Mouse (Mus musculus) testis, postnatal 10 days (tissue): Measurements from ENCODE around the gene Iqgap2.

Experiments used
- DNase-seq: peaks from one replicate; pipeline ENCODE4 v3.0.0; 2021; ENCODE audit warnings: low spot score

The Iqgap2 gene

DNA sequence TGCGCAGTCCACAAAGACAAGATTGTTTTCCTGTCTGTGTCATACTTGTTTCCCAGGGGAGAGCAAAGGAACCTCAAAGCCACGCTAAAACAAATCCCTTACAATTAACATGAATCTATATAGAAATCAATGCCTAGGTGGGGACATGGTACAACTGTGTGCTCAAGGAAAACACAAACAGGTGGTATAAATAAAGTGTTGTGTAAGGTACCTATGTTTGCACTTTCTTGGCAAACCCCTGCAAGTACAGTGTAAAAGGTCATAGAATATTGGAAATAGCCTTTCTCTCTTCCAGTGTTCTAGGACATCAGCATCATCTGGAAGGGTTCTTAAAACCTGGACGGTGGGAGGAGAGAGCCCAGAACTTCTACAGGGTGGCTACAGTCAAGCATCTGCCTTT lies 7.3 kb downstream of the Iqgap2 start:
- DNase-seq: no peak

DNA sequence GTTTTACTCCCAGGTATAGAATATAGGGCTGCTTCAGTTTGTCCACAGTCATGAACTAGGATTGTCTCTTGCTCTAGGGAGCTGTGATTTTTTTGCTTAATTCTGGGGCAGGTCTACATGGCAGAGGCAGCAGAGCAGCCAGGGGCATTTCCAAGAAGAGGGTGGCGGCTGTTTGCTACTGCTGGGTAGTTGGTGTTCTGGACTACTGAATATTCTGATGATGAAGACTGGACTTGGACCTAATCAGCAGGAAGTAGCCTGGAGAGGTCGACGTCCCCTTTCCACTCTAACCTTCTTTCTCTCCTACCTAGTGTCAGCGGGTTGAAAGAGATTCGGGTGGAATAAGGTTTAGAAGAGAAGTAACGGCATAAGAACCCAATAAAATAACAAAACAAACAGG lies 9.7 kb downstream of the Iqgap2 start:
- no peak for DNase-seq

DNA sequence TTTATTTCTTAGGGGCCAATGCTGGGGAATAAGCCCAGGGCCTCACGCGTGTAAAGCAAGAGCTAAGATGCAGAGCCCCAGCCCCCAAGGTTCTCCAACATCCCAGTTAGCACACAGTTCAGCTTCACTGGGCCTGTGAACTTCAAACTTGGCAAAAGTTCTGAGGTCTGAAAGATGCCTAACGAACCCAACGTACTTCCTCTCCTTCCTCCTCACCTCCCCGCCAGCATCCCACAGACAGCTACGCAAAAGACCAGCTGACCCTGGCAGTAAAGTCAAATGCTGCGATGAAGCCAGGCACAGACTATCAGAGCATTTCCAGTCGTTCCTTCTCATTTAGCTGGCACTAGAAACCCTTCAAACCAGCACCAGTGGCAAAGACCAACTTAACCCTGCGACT lies 10.3 kb downstream of the Iqgap2 start:
- DNase-seq: no peak

DNA sequence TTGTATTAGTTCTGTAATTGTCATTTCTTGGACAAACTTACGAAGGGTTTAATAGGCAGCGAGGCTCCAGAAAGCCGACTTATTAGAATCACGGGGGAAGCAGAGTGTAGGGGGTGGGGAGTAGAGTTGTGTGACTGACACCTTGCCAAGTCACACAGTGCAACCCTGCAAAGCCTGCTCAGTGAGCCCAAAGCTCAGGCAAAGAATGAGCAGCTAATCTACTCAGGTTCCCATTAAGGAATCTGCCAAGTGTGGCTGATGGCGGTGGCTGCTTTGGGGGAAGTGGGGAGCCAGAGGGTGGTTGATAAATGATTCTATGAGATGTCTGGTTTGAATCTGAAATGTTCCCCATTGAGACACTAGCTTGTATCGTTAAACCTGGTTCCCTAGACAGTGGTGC lies 11.1 kb downstream of the Iqgap2 start:
- DNase-seq: no peak

DNA sequence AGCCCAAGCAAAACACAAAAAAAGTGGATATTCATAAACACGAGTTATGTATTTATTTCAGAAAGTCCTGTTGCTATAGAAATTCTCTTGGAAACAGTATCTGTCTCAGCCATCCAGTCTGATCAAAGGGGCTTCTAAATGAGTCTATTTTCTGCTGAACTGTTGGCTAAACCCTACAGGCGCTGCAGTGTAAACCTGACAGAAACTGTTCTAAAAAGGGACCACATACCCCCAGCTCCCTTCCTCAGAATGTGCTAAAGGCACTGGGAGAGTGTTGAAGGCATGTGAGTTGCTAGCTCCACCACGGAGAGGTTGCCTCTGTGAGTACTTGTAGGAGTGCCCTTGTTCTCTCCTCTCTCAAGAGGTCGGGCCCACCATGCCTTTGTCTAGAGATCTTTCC lies 19.7 kb downstream of the Iqgap2 start:
- DNase-seq: no peak

DNA sequence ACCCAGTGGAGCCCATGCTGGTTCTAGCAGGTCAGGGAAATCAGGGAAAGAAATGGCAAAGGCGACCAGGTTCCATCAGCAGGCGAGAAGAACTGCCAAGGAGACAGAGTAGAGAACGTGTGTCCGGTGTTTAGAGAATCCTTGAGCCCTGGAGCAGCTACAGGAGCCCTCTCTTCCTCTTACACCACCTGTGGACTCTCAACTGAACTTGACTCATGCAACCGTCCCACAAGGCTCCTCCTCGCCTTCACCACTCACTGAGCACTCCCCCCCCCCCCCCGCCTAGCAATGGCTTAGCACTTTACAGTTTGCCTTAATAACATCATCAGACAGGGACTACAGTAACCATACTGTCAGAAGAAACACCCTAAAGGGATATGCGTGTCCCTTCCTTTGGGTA lies 21.1 kb downstream of the Iqgap2 start:
- no peak for DNase-seq

DNA sequence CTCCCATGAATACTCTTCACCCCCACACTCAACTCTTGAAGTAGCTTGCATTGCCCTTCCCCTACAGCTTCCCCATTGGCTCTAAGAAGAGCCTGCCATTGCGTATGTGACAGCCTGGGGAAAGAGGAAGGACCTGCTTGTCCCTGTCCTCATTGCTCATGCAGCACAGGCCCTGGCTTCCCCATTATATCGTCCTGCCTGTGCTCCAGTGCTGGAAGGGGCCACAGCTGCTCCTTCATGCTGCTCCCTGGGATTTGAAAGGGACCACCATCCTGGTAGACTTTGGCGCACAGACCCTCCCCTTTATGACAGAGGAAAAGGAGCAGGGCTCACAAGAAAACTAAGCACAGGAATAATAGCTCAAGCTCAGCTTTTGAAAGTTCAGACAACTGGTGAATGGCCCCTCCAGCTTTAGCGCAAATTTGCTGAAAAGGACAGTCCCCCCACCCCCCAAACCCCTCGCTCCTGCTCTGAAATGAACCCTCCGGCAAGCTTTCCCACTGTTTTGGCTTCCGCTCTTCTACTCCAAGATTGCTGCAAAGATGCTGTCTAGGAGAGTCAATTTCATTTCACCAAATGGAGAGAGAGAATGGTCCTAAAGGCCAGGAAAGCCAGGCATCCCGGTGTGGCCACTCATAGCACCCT lies 22.7 kb downstream of the Iqgap2 start:
- DNase-seq: no peak

DNA sequence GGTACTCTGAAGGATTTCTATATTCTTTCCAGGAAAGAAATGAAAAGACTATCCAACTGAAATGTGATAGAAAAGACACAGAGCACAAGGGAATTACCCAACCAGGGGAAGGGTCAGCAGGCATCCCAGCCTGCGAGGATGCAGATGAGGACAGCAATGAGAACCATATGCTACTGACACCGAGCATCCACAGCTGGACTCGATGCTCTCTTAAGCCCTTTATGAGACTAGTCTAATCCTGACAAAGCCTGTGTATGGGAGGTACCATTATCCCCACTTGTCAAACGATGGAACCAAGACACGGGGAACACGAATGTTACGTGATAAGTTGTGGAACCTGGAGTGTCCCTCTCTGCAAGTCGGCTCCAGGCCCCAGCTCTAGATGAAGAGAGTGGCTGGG lies 29.5 kb downstream of the Iqgap2 start:
- DNase-seq: no peak

DNA sequence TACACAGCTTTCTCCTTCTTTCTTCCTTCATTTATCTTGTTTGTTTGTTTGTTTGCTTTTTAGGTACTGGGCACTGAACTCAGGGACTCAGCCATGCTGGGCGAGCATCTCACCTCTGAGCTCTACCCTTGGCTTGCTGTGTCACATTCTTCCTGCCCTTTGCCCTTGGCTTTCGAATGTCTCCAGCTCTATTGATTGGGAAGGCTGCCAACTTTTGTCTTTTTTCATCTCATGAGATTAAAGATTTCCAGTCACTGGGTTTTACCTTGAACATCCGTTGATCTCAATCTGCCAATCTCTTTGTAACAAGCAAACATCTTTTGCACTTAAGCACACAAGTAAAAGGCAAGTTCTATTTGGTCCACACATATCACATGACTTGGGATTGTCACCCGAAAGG lies 32.5 kb downstream of the Iqgap2 start:
- DNase-seq: no peak

DNA sequence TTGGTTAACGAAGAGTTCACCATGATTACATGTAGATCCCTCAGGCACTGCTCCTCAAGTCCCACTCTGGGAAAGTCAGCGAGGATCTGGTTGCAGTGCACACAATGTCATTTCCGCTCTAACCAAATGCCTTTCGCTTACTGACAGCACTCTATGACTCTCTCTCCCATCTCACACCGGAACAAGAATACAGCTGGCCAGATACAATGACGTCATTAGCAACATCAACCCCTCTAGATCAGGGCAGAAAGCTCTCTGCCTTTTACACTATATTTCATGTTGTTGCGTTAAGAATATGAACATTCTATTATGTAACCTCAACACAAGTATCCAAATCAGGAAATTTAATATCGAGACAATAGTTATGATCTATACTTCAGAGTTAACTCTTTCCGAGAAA lies 32.9 kb downstream of the Iqgap2 start:
- DNase-seq: no peak

DNA sequence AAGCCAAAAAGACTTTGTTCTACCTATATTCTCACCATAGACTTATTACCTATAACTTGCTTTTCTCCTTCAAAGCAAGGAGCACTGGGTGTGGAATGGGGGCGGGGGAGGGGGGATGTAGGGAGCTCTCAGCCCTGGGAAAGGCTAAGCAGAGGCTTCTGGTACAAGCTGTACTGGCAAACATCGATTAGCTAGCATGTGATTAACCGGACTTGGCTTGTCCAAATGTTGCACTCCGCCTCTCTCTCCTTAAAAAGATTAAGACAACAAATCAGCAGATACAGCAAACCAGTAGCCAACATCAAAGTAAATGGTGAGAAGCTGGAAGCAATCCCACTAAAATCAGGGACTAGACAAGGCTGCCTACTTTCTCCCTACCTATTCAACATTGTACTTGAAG lies 36.2 kb downstream of the Iqgap2 start:
- DNase-seq: no peak

DNA sequence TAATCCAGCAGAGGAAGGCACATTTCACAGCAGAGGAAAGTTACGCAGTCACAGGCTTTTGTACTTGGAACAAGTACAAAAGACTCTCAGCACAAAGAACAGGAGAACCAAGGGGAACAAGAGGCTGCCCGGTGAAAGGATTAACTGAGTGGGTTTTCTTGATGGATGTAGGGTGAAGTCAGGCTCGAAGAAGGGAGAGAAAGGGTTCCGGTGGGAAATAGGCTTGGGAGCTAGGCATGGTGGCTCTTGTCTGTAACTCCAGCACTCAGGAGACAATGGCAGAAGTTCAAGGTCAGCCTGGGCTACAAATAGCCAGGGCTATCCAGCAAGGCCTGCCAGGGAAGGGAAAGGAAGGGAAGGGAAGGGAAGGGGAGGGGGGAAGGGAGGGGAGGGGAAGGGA lies 40.1 kb downstream of the Iqgap2 start:
- no peak for DNase-seq

DNA sequence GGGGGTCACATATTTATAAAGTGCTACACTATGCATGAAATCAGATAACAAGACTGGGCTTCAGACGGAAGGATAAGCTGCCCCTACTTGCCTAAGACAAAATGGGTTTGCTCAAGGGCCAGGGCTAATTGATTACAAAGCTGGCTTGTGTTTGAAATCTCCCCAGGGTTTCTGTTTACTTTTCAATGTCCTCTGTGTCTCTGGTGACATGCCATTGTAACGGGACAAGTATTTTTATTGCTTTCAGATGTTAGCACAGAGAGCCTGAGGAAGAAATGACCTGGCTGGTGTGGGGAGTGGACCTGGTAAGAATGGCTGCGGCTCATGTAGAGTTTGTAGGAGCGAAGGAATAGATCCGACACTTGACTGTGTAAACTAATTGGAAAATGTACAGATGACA lies 41.3 kb downstream of the Iqgap2 start:
- DNase-seq: no peak

DNA sequence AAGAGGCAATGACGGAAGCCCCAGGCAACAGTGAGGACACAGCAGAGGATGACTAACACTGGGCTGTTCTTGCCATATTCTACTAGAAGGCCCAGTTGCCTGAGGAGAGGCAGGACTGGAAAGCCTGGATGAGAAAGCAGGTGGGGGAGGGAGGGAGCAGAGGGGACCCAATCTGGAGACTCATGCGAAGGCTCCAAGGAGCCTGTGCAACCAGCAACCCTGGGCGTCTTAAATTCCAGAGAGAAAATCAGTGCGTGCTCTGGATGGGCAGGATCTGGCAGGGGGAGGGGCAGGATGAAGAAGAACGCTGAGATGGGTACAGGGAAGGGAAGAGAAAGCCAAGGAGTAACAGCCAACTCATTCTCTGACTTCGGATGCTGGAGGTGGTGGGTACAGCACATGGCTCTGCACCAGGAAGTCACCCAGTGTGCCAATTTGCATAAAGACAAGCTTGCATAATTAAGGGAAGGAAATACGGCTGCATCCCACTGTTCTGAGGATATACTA lies 42.2 kb downstream of the Iqgap2 start:
- DNase-seq: no peak

DNA sequence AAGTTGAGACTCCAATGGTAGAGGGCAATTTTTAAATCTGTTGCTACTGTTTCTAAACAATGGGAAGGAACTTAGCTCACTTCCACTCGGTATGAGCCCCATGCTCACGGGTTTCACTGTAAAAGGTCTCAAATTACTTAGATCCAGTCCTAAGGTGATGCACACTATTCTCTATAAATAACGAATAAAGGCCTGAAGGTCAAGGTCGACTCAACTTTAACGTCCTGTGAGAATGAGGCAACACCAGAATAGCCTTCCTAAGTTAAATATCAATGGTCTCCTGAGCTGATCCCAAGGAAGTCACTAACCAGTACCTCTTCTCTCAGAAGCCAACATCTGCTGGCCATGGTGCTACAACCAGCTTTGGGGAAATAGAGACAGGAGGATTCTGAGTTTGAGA lies 45.4 kb downstream of the Iqgap2 start:
- no peak for DNase-seq

DNA sequence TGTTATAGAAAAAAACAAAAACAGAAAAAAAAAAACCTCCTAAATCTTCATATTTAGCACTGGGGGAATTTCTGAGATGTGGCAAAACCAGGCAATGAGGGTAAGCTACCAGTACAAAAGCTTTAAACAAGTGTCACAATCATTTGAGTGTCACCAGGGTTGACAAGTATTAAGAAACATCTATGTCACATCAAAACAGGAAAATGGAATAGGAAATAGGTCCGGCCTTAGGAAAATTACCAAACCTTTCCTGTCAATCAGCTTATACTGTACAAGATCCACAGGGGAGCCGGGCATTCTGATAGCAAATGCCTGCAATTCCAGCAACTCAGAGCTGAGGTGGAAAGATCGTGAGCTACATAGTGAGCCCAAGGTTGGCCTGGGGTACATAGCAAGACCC lies 46.8 kb downstream of the Iqgap2 start:
- no peak for DNase-seq

DNA sequence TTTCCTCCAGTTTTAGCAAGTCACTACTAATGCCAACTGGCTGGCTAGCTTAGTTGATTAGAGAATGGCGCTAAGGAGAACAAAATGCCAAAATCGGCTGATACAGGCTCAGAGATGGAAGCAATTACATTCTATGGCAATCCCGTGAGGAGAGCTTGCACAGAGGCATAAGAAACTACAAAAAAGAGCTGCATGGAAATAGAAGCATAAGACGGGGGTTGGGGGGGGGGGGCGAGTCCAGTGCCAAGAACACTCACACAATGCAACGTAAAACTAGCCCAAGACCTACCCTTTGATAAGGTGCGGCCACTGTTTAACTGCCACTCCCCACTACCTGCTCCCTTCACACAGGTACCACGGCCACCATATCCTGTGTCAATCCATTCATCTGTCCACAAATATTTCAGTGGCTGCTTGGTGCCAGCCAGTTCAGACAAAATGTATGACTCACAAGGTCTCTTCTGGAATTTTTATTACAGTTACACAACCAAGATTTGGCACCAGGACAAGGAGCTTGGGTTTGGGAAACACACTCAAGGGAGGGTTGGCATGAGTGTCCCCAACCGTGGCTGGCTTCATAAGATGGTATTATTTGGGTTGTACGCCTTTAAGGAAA lies 48.2 kb downstream of the Iqgap2 start:
- no peak for DNase-seq

DNA sequence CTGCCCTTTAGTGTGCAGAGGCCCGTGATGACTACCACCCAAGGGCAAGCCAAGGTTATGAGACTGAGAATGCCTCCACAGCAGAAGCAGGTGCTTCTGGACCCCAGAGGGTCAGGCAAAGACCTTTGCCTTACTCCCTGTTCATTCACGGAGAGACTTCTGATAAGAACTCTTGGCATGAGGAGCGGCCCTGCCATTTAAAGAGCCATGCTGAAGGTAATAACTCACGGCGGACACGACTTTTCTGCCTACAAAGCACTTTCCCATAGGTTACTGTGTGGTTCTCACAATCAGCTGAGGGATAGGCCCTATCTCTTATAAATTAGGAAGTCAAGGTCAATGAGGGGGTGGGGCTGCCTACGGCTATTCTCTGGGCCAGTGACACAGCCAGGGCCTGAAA lies 48.9 kb downstream of the Iqgap2 start:
- no peak for DNase-seq

DNA sequence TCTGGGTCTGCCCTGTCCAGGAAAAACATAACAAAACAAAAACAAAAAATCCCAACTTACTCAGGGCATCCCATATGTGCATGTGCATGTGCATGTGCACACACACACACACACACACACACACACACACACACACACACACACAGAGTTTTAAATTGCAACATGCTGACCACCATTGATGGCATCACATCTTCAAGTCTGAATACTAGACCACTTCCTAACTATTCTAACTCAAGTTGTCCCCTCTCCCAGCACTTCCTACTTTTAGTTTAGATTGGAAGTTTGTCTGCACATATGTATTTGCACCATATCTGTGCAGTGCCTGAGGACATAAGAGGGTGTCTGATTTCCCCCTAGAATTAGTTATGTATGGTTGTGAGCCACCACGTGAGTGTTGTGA lies 49.8 kb downstream of the Iqgap2 start:
- DNase-seq: no peak

DNA sequence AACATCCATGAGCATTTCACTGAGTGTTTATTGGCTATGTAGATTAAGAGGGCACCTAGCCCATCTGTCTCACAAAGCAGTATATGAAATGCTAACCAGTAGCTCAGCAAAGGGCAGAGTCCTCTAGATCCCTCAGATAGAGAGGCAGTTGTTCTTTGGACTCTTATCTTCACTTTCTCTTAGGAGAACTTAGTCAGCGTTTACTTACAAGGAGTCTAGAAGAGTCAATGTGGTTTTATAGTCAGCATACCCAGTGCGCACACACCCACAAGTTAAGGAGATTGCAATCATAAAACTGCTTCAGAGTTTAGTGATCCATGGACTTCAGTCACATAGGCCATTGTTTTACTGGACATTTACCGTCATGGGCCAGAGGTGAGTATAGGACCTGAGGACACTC lies 54.8 kb downstream of the Iqgap2 start:
- DNase-seq: no peak

DNA sequence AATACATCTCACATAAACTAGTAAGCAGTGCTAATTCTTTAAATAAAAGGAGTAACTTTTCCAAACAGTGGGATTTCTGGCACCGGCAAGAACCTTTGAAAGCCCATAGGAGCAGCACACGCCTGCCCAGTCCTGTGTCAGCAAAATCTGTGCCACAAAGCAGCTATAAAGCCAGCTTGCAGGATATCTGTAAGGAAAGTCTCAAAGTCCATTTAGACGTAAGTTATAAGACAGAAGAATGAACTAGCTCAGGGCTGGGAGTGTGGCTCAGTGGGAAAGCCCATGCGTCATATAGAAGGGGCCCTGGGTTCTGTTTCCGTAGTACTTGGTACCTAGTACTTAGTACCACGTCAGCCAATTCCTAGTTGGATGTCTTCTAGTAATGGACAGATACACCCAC lies 58.2 kb downstream of the Iqgap2 start:
- no peak for DNase-seq

DNA sequence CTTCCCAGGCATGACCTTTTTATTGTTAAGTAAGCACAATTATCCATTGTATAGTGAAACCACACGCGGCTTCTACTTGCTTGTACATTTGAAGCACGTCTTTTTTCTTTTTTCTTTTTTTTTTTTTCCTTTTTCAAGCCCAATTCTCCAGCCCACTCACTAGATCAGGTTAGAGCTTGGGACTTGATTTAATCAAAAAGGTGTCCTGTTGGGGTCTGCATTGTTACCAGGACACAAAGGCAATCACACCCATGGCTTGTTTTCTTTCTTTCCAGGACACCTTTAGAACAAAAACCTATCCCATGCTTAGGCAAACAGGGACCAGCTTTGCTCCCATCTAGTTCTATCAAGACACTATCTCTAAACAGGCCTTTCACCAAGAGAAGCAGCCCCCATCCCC lies 59.0 kb downstream of the Iqgap2 start:
- DNase-seq: no peak

DNA sequence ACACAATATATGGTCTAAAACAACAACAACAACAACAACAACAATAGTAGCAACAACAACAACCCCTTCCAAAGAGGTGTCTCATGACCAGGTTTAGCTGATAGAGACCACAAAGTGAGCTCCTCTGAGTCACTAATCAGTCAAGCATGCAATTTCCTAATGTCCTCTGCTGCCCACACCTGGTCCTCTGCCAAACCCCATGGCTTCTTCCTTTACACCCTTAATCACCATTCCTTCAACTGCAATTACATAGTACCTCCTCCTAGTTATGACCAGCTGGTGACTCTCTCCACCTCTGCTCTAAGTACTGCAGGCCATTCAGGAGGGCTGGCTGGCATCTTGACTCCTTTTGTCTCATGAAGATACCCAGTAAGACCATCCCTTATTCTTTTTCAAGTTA lies 60.0 kb downstream of the Iqgap2 start:
- no peak for DNase-seq

DNA sequence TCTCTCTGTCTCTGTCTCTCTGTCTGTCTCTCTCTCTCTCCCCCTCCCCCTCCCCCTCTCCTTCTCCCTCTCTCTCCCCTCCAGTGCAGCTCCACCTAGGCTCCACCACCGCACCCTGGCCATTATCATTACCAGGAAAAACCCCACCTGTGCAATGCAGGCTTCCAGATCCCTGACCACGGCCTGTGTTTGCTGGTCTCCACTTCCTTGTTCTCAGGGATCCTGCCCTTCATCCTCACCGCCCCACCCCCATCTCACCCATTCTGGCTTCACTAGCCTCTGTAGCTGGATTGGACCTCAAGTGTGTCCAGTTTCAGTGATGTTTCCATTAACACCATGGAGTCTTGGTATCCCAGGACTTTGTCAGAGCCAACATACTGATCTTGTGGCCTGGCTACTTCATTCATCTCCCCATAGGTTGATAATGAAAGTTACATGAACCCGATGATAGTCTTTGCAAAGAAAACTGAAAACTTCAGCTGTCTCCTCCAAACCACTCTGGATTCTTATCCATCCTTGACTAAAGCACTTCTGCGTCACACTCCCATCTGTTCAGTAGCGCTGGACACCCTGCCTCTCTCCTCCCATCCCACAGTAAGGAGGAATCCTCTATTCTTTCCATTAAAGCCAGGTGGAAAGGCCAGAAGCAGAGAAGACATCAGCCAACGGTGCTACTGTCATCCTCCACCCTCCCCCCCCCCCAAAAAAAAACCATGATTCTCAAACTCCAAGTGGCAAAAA lies 62.1 kb downstream of the Iqgap2 start:
- no peak for DNase-seq
